ENCODE assay signal across 8 mouse cellular contexts in genomic region chr16:30873493-30874211, GRCm38 (mm10).
DNase-seq lines count a peak whose midpoint lies in the region; ATAC-seq lines count a peak whose summit lies in the region.

No protein-coding gene starts in this region.

- no peaks in the 10 kb centered on the region for H3K27me3 ChIP-seq in embryonic facial prominence, embryonic 13.5 days
- no peaks in the 10 kb centered on the region for H3K27me3 ChIP-seq in heart, embryonic 12.5 days (replicated peaks)
- H3K27me3 ChIP-seq in kidney, embryonic 16.5 days (ENCODE audit: insufficient read depth, low read length), result no peaks in the 10 kb centered on the region

- peaks cover 10% of the 10 kb centered on the region; the same call in 1 of the 2 replicates for H3K4me1 ChIP-seq in embryonic facial prominence, embryonic 13.5 days
- peaks cover 35% of the 10 kb centered on the region for H3K4me1 ChIP-seq in heart, embryonic 12.5 days (replicated peaks)
- peaks cover 36% of the 10 kb centered on the region for H3K4me1 ChIP-seq in kidney, embryonic 16.5 days (ENCODE audit: insufficient read depth, low read length)

- WGBS in embryonic facial prominence, embryonic 13.5 days, result 34% methylated on average over 26 of the region's 26 CpGs
- WGBS in heart, embryonic 12.5 days, result 43% methylated on average over 26 of the region's 26 CpGs
- 27% methylated on average over 26 of the region's 26 CpGs for WGBS in kidney, embryonic 16.5 days

- ATAC-seq in embryonic facial prominence, embryonic 13.5 days (ENCODE audit: insufficient number of reproducible peaks, insufficient read depth, low FRiP score, low TSS enrichment, low read depth), result no peak
- ATAC-seq in heart, embryonic 12.5 days (ENCODE audit: insufficient number of reproducible peaks, low FRiP score), result no peak
- ATAC-seq in kidney, embryonic 16.5 days (ENCODE audit: low FRiP score, low TSS enrichment), result no peak
- ATAC-seq in megakaryocyte-erythroid progenitor cell, adult 5-6 weeks (replicated peaks; ENCODE audit: low FRiP score, low TSS enrichment, poor library complexity, severe bottlenecking), result no peak

- no peaks in the 10 kb centered on the region for H3K9me3 ChIP-seq in embryonic facial prominence, embryonic 13.5 days
- no peaks in the 10 kb centered on the region for H3K9me3 ChIP-seq in heart, embryonic 12.5 days (replicated peaks)
- H3K9me3 ChIP-seq in kidney, embryonic 16.5 days (ENCODE audit: low read length), result no peaks in the 10 kb centered on the region

- H3K9ac ChIP-seq in embryonic facial prominence, embryonic 13.5 days, result no peak overlapping the region
- H3K9ac ChIP-seq in heart, embryonic 12.5 days, result no peak overlapping the region
- no peak overlapping the region for H3K9ac ChIP-seq in kidney, embryonic 16.5 days (replicated peaks; ENCODE audit: low read length)

- H3K27ac ChIP-seq in embryonic facial prominence, embryonic 13.5 days, result no peak overlapping the region
- peak overlapping the region; percentile 43; the same call in 1 of the 2 replicates for H3K27ac ChIP-seq in heart, embryonic 12.5 days (ENCODE audit: poor library complexity, severe bottlenecking)
- H3K27ac ChIP-seq in kidney, embryonic 16.5 days (ENCODE audit: low read length), result no peak overlapping the region

- no peaks in the 10 kb centered on the region for H3K36me3 ChIP-seq in embryonic facial prominence, embryonic 13.5 days
- no peaks in the 10 kb centered on the region for H3K36me3 ChIP-seq in heart, embryonic 12.5 days
- no peaks in the 10 kb centered on the region for H3K36me3 ChIP-seq in kidney, embryonic 16.5 days (ENCODE audit: insufficient read depth, low read length)

- no peak overlapping the region for H3K4me3 ChIP-seq in embryonic facial prominence, embryonic 13.5 days
- H3K4me3 ChIP-seq in heart, embryonic 12.5 days, result no peak overlapping the region
- no peak overlapping the region for H3K4me3 ChIP-seq in kidney, embryonic 16.5 days (ENCODE audit: low read length)

- DNase-seq in adrenal gland, adult 2 months, result peak; percentile 15
- no peak for DNase-seq in adrenal gland, postnatal 25 days
- DNase-seq in lung, postnatal 36 days, result peak; percentile 29
- no peak for DNase-seq in left cerebral cortex, adult 11 months (ENCODE audit: low spot score)

- peak overlapping the region; percentile 31 for H3K4me2 ChIP-seq in embryonic facial prominence, embryonic 13.5 days
- peak overlapping the region; percentile 45 for H3K4me2 ChIP-seq in heart, embryonic 12.5 days
- peak overlapping the region; percentile 36 for H3K4me2 ChIP-seq in kidney, embryonic 16.5 days (replicated peaks; ENCODE audit: low read depth, low read length)

Comparison
In these comparisons a context has a peak if more than half of its experiments do, and no peak if none do; other contexts are left out.
1. DNase-seq: peak in adrenal gland, adult 2 months (single experiment) and lung, postnatal 36 days (single experiment); none in adrenal gland, postnatal 25 days (single experiment) and left cerebral cortex, adult 11 months (single experiment).
2. Peak in every context shown above with its lines, with median percentiles within 50 percentile points of each other: H3K4me2 ChIP-seq.